Mouse (Mus musculus) hindbrain, embryonic 16.5 days (tissue): Measurements from ENCODE around the gene Mctp1. TPM values are rescaled to one million over a fixed set of nuclear protein-coding genes. Genes with fewer than 3 reads are reported as not detected.

ENCODE experiments used
- ATAC-seq: fragments of 200-750 bp; cut with Nextera tagmentation; 2 replicates; pipeline ENCODE4 v1.8.0; 2017; ENCODE audit warnings: moderate TSS enrichment, moderate library complexity
- H3K27ac ChIP-seq: fragments of 300-500 bp; sonication (generic); 2 replicates; pipeline ENCODE4 v1.5.1; 2014; ENCODE audit warnings: low read depth, mild to moderate bottlenecking, control low read depth, low read length, moderate library complexity
- H3K27me3 ChIP-seq: fragments of 300-500 bp; sonication (generic); replicated peaks from 2 replicates; pipeline ENCODE4 v1.6.1; 2014; ENCODE audit warnings: low read length; ENCODE audit not compliant: control insufficient read depth, insufficient read depth
- H3K36me3 ChIP-seq: fragments of 300-500 bp; sonication (generic); 2 replicates; pipeline ENCODE4 v1.6.1; 2014; ENCODE audit warnings: mild to moderate bottlenecking, low read length, moderate library complexity, mixed read lengths; ENCODE audit not compliant: control insufficient read depth, insufficient read depth
- H3K4me1 ChIP-seq: fragments of 300-500 bp; sonication (generic); 2 replicates; pipeline ENCODE4 v1.6.1; 2014; ENCODE audit warnings: low read depth, low read length; ENCODE audit not compliant: control insufficient read depth, insufficient read depth
- H3K4me2 ChIP-seq: fragments of 300-500 bp; sonication (generic); 2 replicates; pipeline ENCODE4 v1.6.1; 2014; ENCODE audit warnings: mild to moderate bottlenecking, low read length, control low read depth, moderate library complexity
- H3K4me3 ChIP-seq: fragments of 300-500 bp; sonication (generic); 2 replicates; pipeline ENCODE4 v1.5.1; 2014; ENCODE audit warnings: mild to moderate bottlenecking, low read length, control low read depth, moderate library complexity
- H3K9ac ChIP-seq: fragments of 300-500 bp; sonication (generic); 2 replicates; pipeline ENCODE4 v1.6.1; 2014; ENCODE audit warnings: low read depth, mild to moderate bottlenecking, control low read depth, low read length, moderate library complexity
- H3K9me3 ChIP-seq: fragments of 300-500 bp; sonication (generic); 2 replicates; pipeline ENCODE4 v1.6.1; 2014; ENCODE audit warnings: mild to moderate bottlenecking, low read length, moderate library complexity; ENCODE audit not compliant: control insufficient read depth
- WGBS: fragments of 180-500 bp; shearing (Covaris S2); extraction: QIAGEN DNeasy Blood & Tissue Kit; methylation state at CpG from one replicate; pipeline ENCODE4 v1.1.7; 2014; 5-methylcytosine and 5-hydroxymethylcytosine counted together
- polyA plus RNA-seq: library from polyadenylated mRNA; unstranded; fragments of >200 nt; fragmentation: Nextera tagmentation; extraction: Ambion mirVana; gene quantifications from 2 replicates; pipeline ENCODE4 v1.2.1, GENCODE M21; 2015

Mctp1 gene
- polyA plus RNA-seq, 1 experiment from 2014 or later = 4.1 TPM

- WGBS = 67% methylated on average over 3 of the region's 3 CpGs
- no peaks in the 10 kb centered on the region for H3K36me3 ChIP-seq
- no peak for ATAC-seq
These were observed 618.3 kb downstream of the Mctp1 start for GRCm38 (mm10) chr13:77002628-77003027.

GRCm38 (mm10) chr13:77003684-77004083 lies 619.3 kb downstream of the Mctp1 start:
- no peak for ATAC-seq
- Histone ChIP-seq H3K4me3 (no peak overlapping the region), H3K36me3 (no peaks in the 10 kb centered on the region), H3K9ac (no peak overlapping the region), H3K4me2 (no peak overlapping the region), H3K27me3 (no peaks in the 10 kb centered on the region), H3K9me3 (no peaks in the 10 kb centered on the region), H3K4me1 (no peaks in the 10 kb centered on the region), H3K27ac (no peak overlapping the region)
- WGBS = 96% methylated on average over 1 of the region's 1 CpGs

More at GRCm38 (mm10) chr13:77002628-77003027, 618.3 kb downstream of the Mctp1 start:
- Histone ChIP-seq H3K4me1 (no peaks in the 10 kb centered on the region), H3K4me2 (no peak overlapping the region), H3K27ac (no peak overlapping the region), H3K4me3 (no peak overlapping the region), H3K9me3 (no peaks in the 10 kb centered on the region), H3K9ac (no peak overlapping the region), H3K27me3 (no peaks in the 10 kb centered on the region)

GRCm38 (mm10) chr13:77018851-77019250 lies 634.5 kb downstream of the Mctp1 start:
- WGBS = 83% methylated on average over 2 of the region's 2 CpGs
- Histone ChIP-seq H3K4me3 (no peak overlapping the region), H3K9ac (no peak overlapping the region), H3K4me1 (no peaks in the 10 kb centered on the region), H3K9me3 (no peaks in the 10 kb centered on the region), H3K27ac (no peak overlapping the region), H3K27me3 (no peaks in the 10 kb centered on the region), H3K4me2 (no peak overlapping the region), H3K36me3 (no peaks in the 10 kb centered on the region)
- no peak for ATAC-seq

DNA sequence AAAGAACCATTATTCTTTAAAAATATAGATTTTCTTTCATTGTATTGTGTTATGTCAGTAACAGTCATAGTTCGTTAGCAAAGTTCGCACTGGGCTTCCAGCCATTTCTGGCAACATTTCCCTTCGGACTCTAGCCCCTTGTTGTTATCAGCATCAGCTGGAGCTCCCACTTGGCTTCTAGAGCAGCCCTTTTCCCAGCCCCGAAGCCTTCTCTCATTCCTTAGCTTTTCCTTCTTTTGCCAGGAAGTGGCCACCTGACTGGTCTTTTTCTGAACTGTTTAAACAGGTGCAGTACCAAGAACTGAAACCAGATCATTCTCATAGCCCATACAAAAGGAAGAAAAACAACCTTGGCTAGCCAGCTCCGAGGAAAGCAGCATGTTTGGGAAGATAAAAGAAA lies 645.3 kb downstream of the Mctp1 start:
- no peaks in the 10 kb centered on the region for H3K36me3 ChIP-seq
- no peaks in the 10 kb centered on the region for H3K4me1 ChIP-seq
- WGBS = 75% methylated on average over 5 of the region's 5 CpGs
- H3K4me3 ChIP-seq = no peak overlapping the region
- H3K27ac ChIP-seq = no peak overlapping the region
- no peak for ATAC-seq
- no peak overlapping the region for H3K9ac ChIP-seq
- no peaks in the 10 kb centered on the region for H3K9me3 ChIP-seq
- H3K4me2 ChIP-seq = no peak overlapping the region
- H3K27me3 ChIP-seq = no peaks in the 10 kb centered on the region

- WGBS = 43% methylated on average over 1 of the region's 1 CpGs
- Histone ChIP-seq H3K4me1 (no peaks in the 10 kb centered on the region; the same call in 1 of the 2 replicates), H3K36me3 (no peaks in the 10 kb centered on the region), H3K27ac (no peak overlapping the region), H3K4me2 (no peak overlapping the region), H3K9ac (no peak overlapping the region), H3K27me3 (no peaks in the 10 kb centered on the region), H3K9me3 (no peaks in the 10 kb centered on the region), H3K4me3 (no peak overlapping the region)
- no peak for ATAC-seq
These were observed 659.0 kb downstream of the Mctp1 start for GRCm38 (mm10) chr13:77043375-77043774.

DNA sequence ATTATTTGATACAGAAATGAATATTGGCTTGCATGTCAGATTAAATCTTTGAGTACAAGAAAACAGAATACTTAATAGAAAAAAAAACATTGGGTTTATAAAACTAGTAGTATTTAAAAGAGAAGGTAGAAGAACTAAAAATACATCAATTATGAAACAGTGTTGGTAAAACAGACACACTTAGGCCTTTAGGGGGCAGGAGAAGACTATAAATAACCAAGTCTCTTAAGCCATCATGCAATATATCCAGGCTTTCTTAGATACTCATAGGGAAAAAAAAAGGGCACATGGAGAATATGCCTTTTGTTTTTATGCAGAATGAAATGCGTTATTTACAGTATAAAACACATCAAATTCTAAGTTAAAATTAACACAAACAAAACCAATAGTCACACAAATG lies 661.0 kb downstream of the Mctp1 start:
- H3K27ac ChIP-seq = no peak overlapping the region
- no peak overlapping the region for H3K9ac ChIP-seq
- H3K4me1 ChIP-seq = no peaks in the 10 kb centered on the region; the same call in 1 of the 2 replicates
- 66% methylated on average over 1 of the region's 1 CpGs for WGBS
- H3K27me3 ChIP-seq = no peaks in the 10 kb centered on the region
- no peaks in the 10 kb centered on the region for H3K9me3 ChIP-seq
- H3K4me2 ChIP-seq = no peak overlapping the region
- H3K4me3 ChIP-seq = no peak overlapping the region
- no peaks in the 10 kb centered on the region for H3K36me3 ChIP-seq
- ATAC-seq = 0 out of 2 replicates have a peak, but pooled peaks have one; percentile 66

GRCm38 (mm10) chr13:77046416-77046815 lies 662.1 kb downstream of the Mctp1 start:
- Histone ChIP-seq H3K27me3 (no peaks in the 10 kb centered on the region), H3K4me3 (no peak overlapping the region), H3K9me3 (no peaks in the 10 kb centered on the region), H3K36me3 (no peaks in the 10 kb centered on the region), H3K4me1 (no peaks in the 10 kb centered on the region; the same call in 1 of the 2 replicates), H3K27ac (no peak overlapping the region), H3K4me2 (peak overlapping the region; percentile 37; the same call in 1 of the 2 replicates), H3K9ac (no peak overlapping the region)
- peak; percentile 83 for ATAC-seq
- 39% methylated on average over 10 of the region's 10 CpGs for WGBS

- no peak overlapping the region for H3K4me3 ChIP-seq
- WGBS = 40% methylated on average over 6 of the region's 6 CpGs
- H3K27me3 ChIP-seq = no peaks in the 10 kb centered on the region
- no peaks in the 10 kb centered on the region; the same call in 1 of the 2 replicates for H3K4me1 ChIP-seq
- H3K36me3 ChIP-seq = no peaks in the 10 kb centered on the region
- peak; percentile 79 for ATAC-seq
- H3K9me3 ChIP-seq = no peaks in the 10 kb centered on the region
- no peak overlapping the region for H3K27ac ChIP-seq
- H3K9ac ChIP-seq = no peak overlapping the region
- H3K4me2 ChIP-seq = no peak overlapping the region
These were observed 663.0 kb downstream of the Mctp1 start for GRCm38 (mm10) chr13:77047179-77047931.

DNA sequence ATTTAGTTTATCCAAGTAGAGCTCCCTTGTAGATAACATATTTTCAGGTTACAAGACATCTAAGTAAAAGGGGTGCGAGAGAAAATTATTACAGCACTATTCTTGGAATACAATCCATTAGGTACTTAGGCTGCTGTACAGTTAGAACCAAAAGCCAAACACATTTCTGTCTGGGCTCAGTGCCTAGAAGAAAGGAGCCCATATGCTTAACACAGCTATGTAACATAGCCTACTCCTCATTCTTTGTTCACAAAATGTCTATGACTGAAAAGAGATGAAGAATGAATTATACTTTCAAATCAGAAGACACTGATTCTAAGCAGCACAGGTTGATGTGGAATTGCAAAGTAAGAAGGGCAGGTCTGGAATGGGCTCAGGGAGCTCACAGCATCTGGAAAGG lies 664.1 kb downstream of the Mctp1 start:
- no peaks in the 10 kb centered on the region for H3K27me3 ChIP-seq
- no peak overlapping the region for H3K4me3 ChIP-seq
- ATAC-seq = peak; percentile 53; the same call in 1 of the 2 replicates
- H3K4me2 ChIP-seq = no peak overlapping the region
- no peaks in the 10 kb centered on the region; the same call in 1 of the 2 replicates for H3K4me1 ChIP-seq
- H3K36me3 ChIP-seq = no peaks in the 10 kb centered on the region
- no peaks in the 10 kb centered on the region for H3K9me3 ChIP-seq
- 70% methylated on average over 1 of the region's 1 CpGs for WGBS
- H3K9ac ChIP-seq = no peak overlapping the region
- H3K27ac ChIP-seq = no peak overlapping the region
